ENCODE assay signal across 14 mouse cellular contexts in the genomic region with DNA sequence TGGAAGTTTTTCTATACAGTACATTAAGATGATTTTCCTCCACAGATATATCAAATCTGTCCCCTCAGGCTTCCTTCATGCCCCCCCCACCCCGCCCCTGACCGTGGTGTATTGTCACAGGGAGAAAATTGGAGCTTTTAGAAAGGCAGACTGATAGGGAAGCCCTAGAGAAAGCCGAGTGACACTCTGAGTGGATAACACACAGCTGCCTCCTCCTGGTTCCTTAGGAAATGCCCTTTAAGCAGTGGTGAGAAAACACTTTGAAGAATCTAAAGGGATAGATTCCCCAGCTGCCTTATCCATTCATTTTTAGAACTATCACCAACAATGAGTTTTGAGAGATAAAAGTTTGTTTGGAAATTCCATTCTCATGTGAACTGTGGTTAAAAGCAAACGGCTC.
DNase-seq lines count a peak whose midpoint lies in the region; ATAC-seq and TF ChIP-seq lines count a peak whose summit lies in the region.
"Had no signal": no experiment of that assay in that cellular context is flagged by ENCODE, and none has a peak within 500 bp of the region (broad histone marks: within the 10 kb centered on the region; RNA-seq: fewer than 3 reads in every experiment).

No protein-coding gene starts in this region.

- TF ChIP-seq POLR2A in kidney, adult 2 months (IDR thresholded peaks at IDR 0.05; ENCODE audit: low read depth, low read length): no peak

- DNase-seq in forebrain, embryonic 14.5 days (ENCODE audit: low spot score): peak; percentile 3
- peak; percentile 12 for DNase-seq in kidney, adult 2 months
- DNase-seq in midbrain, embryonic 14.5 days: peak; percentile 2
- DNase-seq in midbrain, embryonic 10.5 days (ENCODE audit: low spot score): no peak
- peak; percentile 14 for DNase-seq in lung, postnatal 36 days
- DNase-seq in urinary bladder, adult 18-20 months (ENCODE audit: low spot score in 2 of 2): no peak
- DNase-seq: cerebellum, adult 8-10 months; right cerebral cortex, postnatal 4 days had no signal

- ATAC-seq in forebrain, embryonic 14.5 days: no peak
- no peak for ATAC-seq in forebrain, embryonic 16.5 days
- no peak for ATAC-seq in kidney, embryonic 15.5 days (replicated peaks; ENCODE audit: low FRiP score)
- ATAC-seq in midbrain, embryonic 14.5 days (ENCODE audit: low FRiP score, low TSS enrichment): no peak

- no peak overlapping the region for H3K27ac ChIP-seq in forebrain, embryonic 14.5 days (ENCODE audit: low read depth, low read length)
- H3K27ac ChIP-seq in forebrain, embryonic 16.5 days (ENCODE audit: low read length): no peak overlapping the region
- H3K27ac ChIP-seq in kidney, adult 2 months (ENCODE audit: insufficient read depth, low read depth, low read length): no peak overlapping the region
- no peak overlapping the region for H3K27ac ChIP-seq in kidney, embryonic 15.5 days
- H3K27ac ChIP-seq in midbrain, embryonic 14.5 days (replicated peaks; ENCODE audit: low read depth, low read length): no peak overlapping the region
- H3K27ac ChIP-seq in midbrain, embryonic 10.5 days (replicated peaks): no peak overlapping the region
- H3K27ac ChIP-seq: embryonic facial prominence, embryonic 15.5 days; hindbrain, embryonic 10.5 days had no signal

- H3K4me3 ChIP-seq in forebrain, embryonic 14.5 days (ENCODE audit: low read depth, low read length): no peak overlapping the region
- H3K4me3 ChIP-seq in forebrain, embryonic 16.5 days (replicated peaks; ENCODE audit: low read length): no peak overlapping the region
- H3K4me3 ChIP-seq in kidney, adult 2 months (ENCODE audit: insufficient read depth, low read depth, low read length): no peak overlapping the region
- H3K4me3 ChIP-seq in kidney, embryonic 15.5 days (replicated peaks): no peak overlapping the region
- H3K4me3 ChIP-seq in midbrain, embryonic 14.5 days (replicated peaks; ENCODE audit: low read depth, low read length): no peak overlapping the region
- H3K4me3 ChIP-seq in midbrain, embryonic 10.5 days: no peak overlapping the region
- H3K4me3 ChIP-seq: embryonic facial prominence, embryonic 15.5 days; hindbrain, embryonic 10.5 days had no signal

- H3K9ac ChIP-seq in forebrain, embryonic 14.5 days (ENCODE audit: low read length): no peak overlapping the region
- no peak overlapping the region for H3K9ac ChIP-seq in forebrain, embryonic 16.5 days (replicated peaks; ENCODE audit: low read depth, low read length)
- no peak overlapping the region for H3K9ac ChIP-seq in kidney, embryonic 15.5 days
- no peak overlapping the region for H3K9ac ChIP-seq in midbrain, embryonic 14.5 days (replicated peaks; ENCODE audit: low read length)
- H3K9ac ChIP-seq: embryonic facial prominence, embryonic 15.5 days had no signal

- no peaks in the 10 kb centered on the region for H3K36me3 ChIP-seq in forebrain, embryonic 14.5 days (ENCODE audit: control insufficient read depth, insufficient read depth, low read length)
- no peaks in the 10 kb centered on the region for H3K36me3 ChIP-seq in forebrain, embryonic 16.5 days (ENCODE audit: control insufficient read depth, insufficient read depth)
- no peaks in the 10 kb centered on the region for H3K36me3 ChIP-seq in kidney, adult 2 months (ENCODE audit: control insufficient read depth, insufficient read depth, low read length)
- no peaks in the 10 kb centered on the region for H3K36me3 ChIP-seq in kidney, embryonic 15.5 days
- H3K36me3 ChIP-seq in midbrain, embryonic 14.5 days (ENCODE audit: control insufficient read depth, insufficient read depth, low read length): no peaks in the 10 kb centered on the region
- no peaks in the 10 kb centered on the region for H3K36me3 ChIP-seq in midbrain, embryonic 10.5 days
- H3K36me3 ChIP-seq: embryonic facial prominence, embryonic 15.5 days; G1E; hindbrain, embryonic 10.5 days had no signal

- no peaks in the 10 kb centered on the region for H3K4me1 ChIP-seq in forebrain, embryonic 14.5 days (ENCODE audit: control insufficient read depth, insufficient read depth, low read length)
- H3K4me1 ChIP-seq in forebrain, embryonic 16.5 days (replicated peaks; ENCODE audit: control insufficient read depth, insufficient read depth, low read length): no peaks in the 10 kb centered on the region
- H3K4me1 ChIP-seq in kidney, adult 2 months (ENCODE audit: control insufficient read depth, insufficient read depth, low read length): no peaks in the 10 kb centered on the region
- H3K4me1 ChIP-seq in kidney, embryonic 15.5 days: 0 out of 2 replicates have a peak, but pooled peaks cover 2% of the 10 kb centered on the region
- H3K4me1 ChIP-seq in midbrain, embryonic 14.5 days (ENCODE audit: control insufficient read depth, insufficient read depth, low read length): no peaks in the 10 kb centered on the region
- H3K4me1 ChIP-seq in midbrain, embryonic 10.5 days: no peaks in the 10 kb centered on the region
- H3K4me1 ChIP-seq: embryonic facial prominence, embryonic 15.5 days; hindbrain, embryonic 10.5 days had no signal

- H3K4me2 ChIP-seq in forebrain, embryonic 14.5 days (ENCODE audit: low read length): no peak overlapping the region
- no peak overlapping the region for H3K4me2 ChIP-seq in forebrain, embryonic 16.5 days (ENCODE audit: low read length)
- no peak overlapping the region for H3K4me2 ChIP-seq in kidney, embryonic 15.5 days
- no peak overlapping the region for H3K4me2 ChIP-seq in midbrain, embryonic 14.5 days (ENCODE audit: low read length)
- H3K4me2 ChIP-seq: embryonic facial prominence, embryonic 15.5 days; liver, embryonic 11.5 days had no signal

- TF ChIP-seq CTCF in kidney, adult 2 months (conservative IDR thresholded peaks at IDR 0.05; ENCODE audit: insufficient read depth, insufficient read length, low read depth, low read length): no peak

- H3K9me3 ChIP-seq in forebrain, embryonic 14.5 days (replicated peaks; ENCODE audit: control insufficient read depth, low read length): no peaks in the 10 kb centered on the region
- no peaks in the 10 kb centered on the region for H3K9me3 ChIP-seq in forebrain, embryonic 16.5 days (ENCODE audit: control insufficient read depth, low read length)
- no peaks in the 10 kb centered on the region for H3K9me3 ChIP-seq in kidney, embryonic 15.5 days (replicated peaks)
- H3K9me3 ChIP-seq in midbrain, embryonic 14.5 days (ENCODE audit: control insufficient read depth, low read length): no peaks in the 10 kb centered on the region
- H3K9me3 ChIP-seq in midbrain, embryonic 10.5 days (replicated peaks): no peaks in the 10 kb centered on the region
- H3K9me3 ChIP-seq: embryonic facial prominence, embryonic 15.5 days; G1E; hindbrain, embryonic 10.5 days had no signal

- no peaks in the 10 kb centered on the region for H3K27me3 ChIP-seq in forebrain, embryonic 14.5 days (replicated peaks; ENCODE audit: control insufficient read depth, insufficient read depth, low read length)
- H3K27me3 ChIP-seq in forebrain, embryonic 16.5 days (replicated peaks; ENCODE audit: control insufficient read depth, insufficient read depth, low read length): no peaks in the 10 kb centered on the region
- H3K27me3 ChIP-seq in kidney, adult 2 months (replicated peaks; ENCODE audit: control insufficient read depth, insufficient read depth, low read length): no peaks in the 10 kb centered on the region
- H3K27me3 ChIP-seq in kidney, embryonic 15.5 days: no peaks in the 10 kb centered on the region
- H3K27me3 ChIP-seq in midbrain, embryonic 14.5 days (ENCODE audit: control insufficient read depth, insufficient read depth, low read length): no peaks in the 10 kb centered on the region
- no peaks in the 10 kb centered on the region for H3K27me3 ChIP-seq in midbrain, embryonic 10.5 days (ENCODE audit: low read depth, poor library complexity, severe bottlenecking)
- H3K27me3 ChIP-seq: embryonic facial prominence, embryonic 15.5 days had no signal

- 45% methylated on average over 4 of the region's 4 CpGs for WGBS in forebrain, embryonic 14.5 days
- 36% methylated on average over 4 of the region's 4 CpGs for WGBS in forebrain, embryonic 16.5 days
- WGBS in kidney, adult 2 months: 11% methylated on average over 4 of the region's 4 CpGs
- 8% methylated on average over 4 of the region's 4 CpGs for WGBS in kidney, embryonic 15.5 days
- 40% methylated on average over 4 of the region's 4 CpGs for WGBS in midbrain, embryonic 14.5 days
- 52% methylated on average over 4 of the region's 4 CpGs for WGBS in midbrain, embryonic 10.5 days

Comparison
In these comparisons a context has a peak if more than half of its experiments do, and no peak if none do; other contexts are left out.
1. DNase-seq: peak in forebrain, embryonic 14.5 days (single experiment), kidney, adult 2 months (single experiment), midbrain, embryonic 14.5 days (single experiment) and lung, postnatal 36 days (single experiment); none in midbrain, embryonic 10.5 days (single experiment) and urinary bladder, adult 18-20 months (0 of 2).